Mouse (Mus musculus) urinary bladder, postnatal 25 days (tissue): ENCODE measurements around the gene Asb13.

Experiments
- DNase-seq: peaks from one replicate; pipeline ENCODE4 v3.0.0; 2022; ENCODE audit warnings: low spot score

Gene Asb13

DNA sequence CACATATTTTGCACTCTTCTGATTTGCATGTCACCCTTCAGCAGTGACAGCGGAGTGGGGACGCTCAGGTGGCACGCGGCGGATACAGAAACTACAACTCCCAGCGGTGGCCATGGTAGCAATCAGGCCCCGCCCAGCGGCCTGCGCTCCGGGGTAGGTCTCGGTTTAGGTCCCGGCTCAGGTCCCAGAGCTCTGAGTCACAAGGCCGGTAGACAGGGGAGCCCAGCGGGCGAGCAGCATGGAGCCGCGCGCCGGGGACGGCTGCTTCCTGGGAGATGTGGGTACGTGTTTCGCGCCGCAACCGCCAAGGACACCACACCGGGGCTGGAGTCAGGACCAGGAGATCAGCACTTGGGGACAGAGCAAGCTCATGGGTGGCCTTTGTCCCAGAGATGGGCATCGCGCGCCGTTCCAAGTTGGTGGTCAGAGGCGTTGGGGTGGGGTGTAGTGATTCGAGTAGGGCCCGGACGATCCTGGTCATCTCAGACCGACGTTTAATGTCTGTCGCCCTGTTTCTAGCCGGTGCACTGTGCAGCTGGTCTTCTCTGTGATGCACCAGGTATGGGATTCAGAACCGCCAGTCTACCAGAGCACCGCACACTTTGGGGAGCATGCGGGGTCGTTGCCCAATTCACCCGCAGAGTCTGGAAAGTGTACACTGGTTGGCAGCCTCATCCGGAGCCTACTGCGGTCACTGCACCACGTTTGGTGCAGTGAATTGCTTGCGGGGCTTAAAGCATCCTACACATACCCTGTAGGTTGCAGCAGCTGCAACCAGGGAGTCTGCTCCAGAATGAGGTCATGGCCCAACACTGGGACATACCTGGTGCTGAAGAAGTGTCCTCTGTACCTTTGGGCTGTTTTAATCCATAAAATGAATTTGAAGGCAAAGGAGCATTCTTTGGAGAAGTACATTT, at the start of gene Asb13:
Gene Asb13 (plus strand): TSS at position 138 of the 917 bp plus-strand sequence.
- DNase-seq, result peak; percentile 77

- no peak for DNase-seq
These were observed 43.0 kb upstream of the Asb13 start for GRCm38 (mm10) chr13:3590789-3591188.

- no peak for DNase-seq
These were observed 39.5 kb upstream of the Asb13 start for GRCm38 (mm10) chr13:3594311-3594710.

- no peak for DNase-seq
These were observed 37.6 kb upstream of the Asb13 start for GRCm38 (mm10) chr13:3596232-3596631.

DNA sequence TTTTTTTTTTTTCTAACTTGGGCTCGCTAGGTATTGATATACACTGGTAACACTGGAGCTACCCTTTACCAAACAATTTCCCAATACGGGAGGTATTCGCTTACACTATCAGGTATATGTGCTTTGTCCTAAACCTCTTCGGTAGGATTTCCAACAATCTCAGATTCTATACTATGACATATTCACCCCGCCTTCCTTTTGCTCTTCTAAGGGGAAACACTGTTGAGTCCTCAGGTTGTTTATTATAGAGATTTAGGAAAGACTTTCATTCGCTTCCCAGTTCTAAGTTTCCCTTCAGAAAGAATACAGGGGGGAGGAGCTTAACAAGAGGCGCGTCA, 24.1 kb upstream of the Asb13 start:
- no peak for DNase-seq

- DNase-seq, result peak; percentile 26
These were observed 23.6 kb upstream of the Asb13 start for GRCm38 (mm10) chr13:3610118-3610794.

DNA sequence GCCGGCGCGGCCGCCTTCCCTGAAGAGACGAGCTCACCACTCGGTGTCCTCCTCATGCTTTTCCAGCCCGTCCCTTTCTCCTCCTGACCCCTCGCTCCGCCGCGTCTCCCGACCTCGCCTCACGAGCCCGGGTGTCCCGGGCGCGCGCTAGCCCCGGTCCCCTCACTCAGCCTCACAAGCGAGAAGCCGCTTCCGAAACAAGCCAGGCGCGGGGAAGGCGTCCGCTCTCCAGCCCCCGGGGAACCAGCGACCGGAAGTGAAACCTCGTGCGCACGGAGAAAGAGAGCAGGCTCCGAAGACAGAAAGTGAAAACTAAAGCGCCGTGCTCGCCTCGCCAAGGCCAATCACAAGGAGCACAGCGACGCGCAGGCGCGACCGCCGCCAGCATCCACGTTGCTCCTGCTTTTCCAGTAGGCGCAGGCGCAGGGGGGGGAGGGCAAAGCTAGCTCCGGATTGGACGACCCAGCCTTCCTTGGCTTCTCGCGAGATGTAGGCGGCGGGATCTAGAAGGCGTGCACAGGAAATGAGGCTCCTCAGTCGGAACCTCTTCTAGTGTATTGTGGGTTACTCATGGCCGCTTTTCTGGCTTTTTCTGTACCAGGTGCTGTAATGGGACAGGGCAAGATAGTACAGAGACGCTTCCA, 22.9 kb upstream of the Asb13 start, which contains the start of gene Fam208b:
Gene Fam208b (minus strand): TSS at position 314 of the 644 bp plus-strand sequence.
- DNase-seq, result peak; percentile 92

DNA sequence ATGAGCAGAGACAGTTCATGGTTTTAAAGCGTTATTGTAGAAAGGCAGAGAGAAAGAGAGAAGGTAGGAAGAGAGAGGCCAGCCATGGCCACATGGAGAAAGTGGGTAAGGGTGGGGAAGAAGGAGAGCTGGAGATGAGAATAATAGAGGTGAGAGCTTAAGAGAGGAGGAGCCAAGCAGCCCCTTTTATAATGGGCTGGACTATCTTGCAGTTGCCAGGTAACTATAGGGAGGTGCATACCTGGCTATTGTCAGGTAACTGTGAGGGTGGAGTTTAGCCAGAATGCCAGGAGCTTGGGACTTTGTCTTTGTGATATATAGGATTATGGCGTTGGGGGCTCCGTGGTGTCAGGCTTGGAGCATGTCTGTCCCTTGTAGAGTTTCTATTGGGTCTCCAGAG, 6.7 kb upstream of the Asb13 start:
- DNase-seq, result no peak

DNA sequence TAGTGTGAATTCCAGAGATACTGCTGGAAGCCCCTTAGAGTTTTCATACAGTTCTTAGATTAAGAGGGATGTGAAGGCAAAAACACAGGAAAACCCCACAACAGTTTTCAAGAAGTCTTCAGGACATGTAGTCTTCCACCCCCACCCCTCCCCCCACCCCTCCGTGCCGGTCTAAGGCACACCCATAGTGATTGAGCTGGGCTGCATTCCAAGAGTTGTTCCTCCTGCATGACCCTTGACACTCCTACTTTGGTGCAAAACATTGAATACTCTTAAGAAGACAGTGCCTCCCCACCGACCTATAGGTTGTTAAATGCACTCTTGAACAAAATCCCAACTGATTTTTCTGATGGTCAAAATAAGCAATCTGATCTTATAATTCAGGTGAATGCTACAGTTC, 5.7 kb upstream of the Asb13 start:
- DNase-seq, result no peak

DNA sequence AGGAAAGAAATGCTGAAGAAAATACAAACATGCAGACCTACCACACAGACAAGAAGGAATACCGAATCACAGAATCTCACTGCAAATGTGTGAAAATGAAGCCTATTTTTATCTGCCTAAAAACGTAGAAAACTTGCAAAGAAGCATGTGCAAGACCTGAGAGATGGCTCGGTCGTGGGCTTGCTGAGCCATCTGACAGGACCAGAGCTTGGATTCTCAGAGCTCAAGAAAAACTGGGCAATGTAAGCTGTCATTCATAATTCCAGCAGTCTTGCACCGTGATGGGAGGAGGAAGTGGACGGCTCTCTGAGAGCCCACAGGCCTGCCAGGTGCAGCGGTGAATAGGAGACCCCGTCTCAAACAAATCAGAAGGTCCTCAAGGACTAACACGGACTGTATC, 1.3 kb upstream of the Asb13 start:
- DNase-seq, result no peak

DNA sequence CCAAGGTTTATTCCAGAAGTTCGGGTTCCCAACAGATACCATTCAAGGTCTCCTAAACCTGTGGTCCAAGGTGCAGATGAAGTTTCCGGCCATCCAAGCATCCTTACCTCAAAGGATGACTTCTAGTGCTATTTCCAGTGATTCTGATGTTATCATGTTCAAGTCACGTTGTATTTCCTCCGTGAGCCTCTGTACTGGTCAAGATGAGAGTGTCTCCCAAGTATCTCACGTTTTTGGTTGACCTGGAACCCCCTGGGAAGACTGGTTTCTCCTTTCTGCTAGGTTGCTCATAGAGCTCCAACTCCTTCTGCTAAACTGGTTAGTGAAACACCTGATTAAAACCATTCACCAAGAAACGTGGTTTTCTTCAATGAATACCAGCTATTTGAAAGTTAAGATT, 701 bp upstream of the Asb13 start:
- no peak for DNase-seq

DNA sequence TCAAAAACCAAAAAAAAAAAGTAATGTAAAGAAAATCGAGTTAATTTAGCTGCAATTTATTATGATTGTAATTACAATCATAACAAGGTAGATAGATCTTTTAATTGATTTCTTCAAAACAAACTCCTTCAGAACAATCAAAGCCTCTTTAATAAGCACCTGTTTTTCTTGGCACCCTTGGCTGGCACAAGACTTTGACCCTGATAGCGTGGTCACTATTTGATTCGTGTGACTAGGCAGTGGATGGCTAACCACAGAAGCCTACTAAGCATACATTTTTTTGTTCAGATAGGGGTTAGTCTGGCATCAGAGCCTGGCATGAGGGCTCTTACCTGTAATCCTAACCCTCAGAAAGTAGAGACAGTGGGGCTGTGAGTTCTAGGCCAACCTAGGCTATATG, 1.2 kb downstream of the Asb13 start:
- DNase-seq, result no peak

DNA sequence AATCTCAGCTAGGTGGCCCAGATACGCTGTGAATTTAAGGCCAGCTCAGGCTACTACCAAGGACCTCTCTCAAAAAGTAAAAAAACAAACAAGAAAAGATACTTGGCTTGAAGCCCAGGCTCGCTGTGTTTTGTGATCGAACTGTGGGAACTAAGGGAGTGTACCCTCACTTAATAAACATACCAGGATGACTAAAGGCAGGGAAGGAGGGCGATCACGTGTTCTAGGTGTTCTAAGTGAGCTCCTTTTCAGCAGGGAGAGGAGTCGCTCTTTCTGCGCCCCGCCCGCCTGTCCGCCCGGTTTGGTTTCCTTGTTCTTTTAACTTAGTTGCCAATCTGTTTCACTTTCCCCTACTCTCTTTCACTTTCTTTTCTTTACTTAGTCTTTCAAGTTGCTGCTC, 3.0 kb downstream of the Asb13 start:
- DNase-seq, result peak; percentile 34

- DNase-seq, result peak; percentile 31
These were observed 8.2 kb downstream of the Asb13 start for GRCm38 (mm10) chr13:3642049-3642448.

- DNase-seq, result no peak
These were observed 8.7 kb downstream of the Asb13 start for GRCm38 (mm10) chr13:3642538-3642937.

- no peak for DNase-seq
These were observed 11.0 kb downstream of the Asb13 start for GRCm38 (mm10) chr13:3644871-3645270.

DNA sequence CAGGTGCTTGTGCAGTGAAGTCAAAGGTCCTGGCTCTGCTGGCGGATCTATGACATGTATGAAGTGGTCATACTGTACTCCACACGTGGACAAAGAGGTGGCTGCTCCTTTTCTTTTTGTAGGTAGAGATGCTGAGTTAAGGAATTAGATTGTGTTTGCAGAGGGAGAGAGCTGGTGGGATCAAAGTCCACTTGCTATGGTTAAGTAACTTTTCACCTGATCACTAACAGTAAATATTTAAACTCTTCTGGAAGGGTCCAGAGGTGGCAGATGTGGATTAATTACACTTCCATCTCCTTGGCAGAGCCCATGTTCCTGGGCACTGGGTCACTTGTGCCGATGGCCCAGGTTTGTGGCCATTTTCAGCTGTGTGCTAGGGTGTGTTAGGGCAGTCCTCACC, 12.1 kb downstream of the Asb13 start:
- DNase-seq, result no peak

GRCm38 (mm10) chr13:3646566-3646965, 12.7 kb downstream of the Asb13 start:
- DNase-seq, result no peak

GRCm38 (mm10) chr13:3650569-3650968, 16.7 kb downstream of the Asb13 start:
- no peak for DNase-seq

GRCm38 (mm10) chr13:3654432-3654831, 20.6 kb downstream of the Asb13 start:
- no peak for DNase-seq

DNA sequence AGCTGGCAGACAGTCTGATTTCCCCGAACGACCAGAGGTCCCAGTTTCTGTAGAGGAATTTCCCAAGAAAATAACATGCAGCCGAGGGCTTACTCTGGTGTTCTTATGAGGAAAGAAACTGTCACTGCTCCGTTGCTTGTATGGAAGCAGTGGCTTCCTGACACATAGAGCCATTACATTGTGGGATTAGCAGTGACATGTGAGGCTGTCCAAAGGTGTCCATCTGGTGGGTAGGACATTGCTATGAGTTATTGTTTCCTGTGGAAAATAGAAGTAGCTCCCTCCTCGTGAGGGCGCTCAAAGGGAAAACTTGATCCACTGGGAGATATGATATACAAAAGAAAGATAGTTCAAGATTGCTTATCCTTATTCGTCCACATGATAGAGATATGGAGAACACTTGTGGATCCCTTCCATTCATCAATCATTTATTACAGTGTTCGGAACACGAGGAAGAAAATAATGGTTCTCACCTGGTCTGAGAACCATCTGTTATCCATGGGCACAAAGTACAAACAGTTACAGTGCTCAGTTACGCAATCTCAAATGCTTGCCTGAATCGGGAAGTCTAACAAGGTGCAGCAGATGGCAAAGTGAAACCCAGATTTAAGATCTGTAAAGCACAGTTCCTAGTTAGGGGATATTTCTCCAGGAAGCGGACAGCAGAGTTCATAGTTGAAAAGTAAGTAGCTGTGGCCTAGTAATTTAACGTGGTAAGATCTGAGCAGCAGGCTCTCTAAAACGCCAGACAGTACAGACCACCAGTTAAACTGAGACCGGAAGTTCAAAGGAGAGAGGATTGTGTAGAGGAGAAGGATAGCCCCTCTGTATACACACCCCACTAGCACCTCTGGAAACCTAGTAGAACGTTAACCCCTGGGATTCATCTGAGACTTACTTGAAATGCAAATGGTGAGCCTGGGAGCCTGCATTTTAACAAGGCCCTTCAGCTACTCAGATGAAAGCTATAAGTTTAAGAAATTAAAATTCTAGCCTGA, 25.6 kb downstream of the Asb13 start:
- DNase-seq, result no peak

- no peak for DNase-seq
These were observed 30.4 kb downstream of the Asb13 start for GRCm38 (mm10) chr13:3664241-3664640.
